Mouse (Mus musculus): ENCODE results near the gene Tlx2. TPM values are rescaled to one million over a fixed set of nuclear protein-coding genes. Genes with fewer than 3 reads are reported as not detected.

Gene Tlx2
- total RNA-seq, 2 experiments from 2014 or later = not detected

- DNase-seq = no peak
- intact Hi-C loops (cut with DNase I) = no loop called here
Measured at GRCm38 (mm10) chr6:83065995-83066394, 4.1 kb downstream of the Tlx2 start.

GRCm38 (mm10) chr6:83058725-83059124 lies 11.4 kb downstream of the Tlx2 start:
- intact Hi-C loops (cut with DNase I) = no loop called here
- DNase-seq = no peak

- intact Hi-C loops (cut with DNase I) = no loop called here
- no peak for DNase-seq
Measured at GRCm38 (mm10) chr6:83057790-83058189, 12.3 kb downstream of the Tlx2 start, which contains the start of gene Dqx1. Gene Dqx1 (plus strand): TSS chr6:83057844.

- no peak for DNase-seq
- intact Hi-C loops (cut with DNase I) = loop anchor here (1.0 to 2.0 kb wide), 2 partner anchors 46 to 58 kb away; partner anchors contain the start of genes Ccdc142 and Gm42688
Measured at GRCm38 (mm10) chr6:83054871-83055431, 15.1 kb downstream of the Tlx2 start, which contains the start of gene Htra2. Gene Htra2 (minus strand): TSS chr6:83055273.

- intact Hi-C loops (cut with DNase I) = loop anchor here (2.0 kb wide), 1 partner anchor 47 kb away; the partner anchor contains the start of genes Ccdc142 and Gm42688
- peak; percentile 97 for DNase-seq
Measured at GRCm38 (mm10) chr6:83054074-83054851, 15.8 kb downstream of the Tlx2 start, which contains the start of gene Aup1. Gene Aup1 (plus strand): TSS chr6:83054521.

- intact Hi-C loops (cut with DNase I) = no loop called here
- peak in 1 of 2 experiments; percentile 52 for DNase-seq
Measured at GRCm38 (mm10) chr6:83053136-83053960, 16.7 kb downstream of the Tlx2 start.

GRCm38 (mm10) chr6:83049367-83049766 lies 20.7 kb downstream of the Tlx2 start:
- intact Hi-C loops (cut with DNase I) = no loop called here
- DNase-seq = no peak

GRCm38 (mm10) chr6:83044742-83045141 lies 25.4 kb downstream of the Tlx2 start:
- intact Hi-C loops (cut with DNase I) = no loop called here
- DNase-seq = peak; percentile 42 to 44

GRCm38 (mm10) chr6:83043993-83044392 lies 26.1 kb downstream of the Tlx2 start:
- DNase-seq = no peak
- intact Hi-C loops (cut with DNase I) = no loop called here

- intact Hi-C loops (cut with DNase I) = no loop called here
- DNase-seq = no peak
Measured at GRCm38 (mm10) chr6:83043561-83043960, 26.5 kb downstream of the Tlx2 start.

- DNase-seq = no peak
- intact Hi-C loops (cut with DNase I) = no loop called here
Measured at GRCm38 (mm10) chr6:83040601-83041000, 29.5 kb downstream of the Tlx2 start.

- intact Hi-C loops (cut with DNase I) = no loop called here
- peak; percentile 88 to 96 for DNase-seq
Measured at GRCm38 (mm10) chr6:83038496-83039012, 31.5 kb downstream of the Tlx2 start.

GRCm38 (mm10) chr6:83037188-83037587 lies 32.9 kb downstream of the Tlx2 start:
- no peak for DNase-seq
- intact Hi-C loops (cut with DNase I) = no loop called here

GRCm38 (mm10) chr6:83034463-83035055 lies 35.5 kb downstream of the Tlx2 start:
- no peak for DNase-seq
- intact Hi-C loops (cut with DNase I) = no loop called here

- DNase-seq = peak; percentile 75 to 77
- intact Hi-C loops (cut with DNase I) = loop anchor here (2.0 kb wide), 1 partner anchor 37 kb away; no protein-coding TSS in a partner anchor
Measured at GRCm38 (mm10) chr6:83033249-83034185, 36.6 kb downstream of the Tlx2 start, which contains the start of the genes Dok1 and Loxl3. Gene Dok1 (minus strand): TSS chr6:83033471. Gene Loxl3 (plus strand): TSS chr6:83034173.

- DNase-seq = peak in 1 of 2 experiments; percentile 59
- intact Hi-C loops (cut with DNase I) = loop anchor here (2.0 kb wide), 1 partner anchor 36 kb away; no protein-coding TSS in a partner anchor
Measured at GRCm38 (mm10) chr6:83032769-83033191, 37.3 kb downstream of the Tlx2 start.

- DNase-seq = no peak
- intact Hi-C loops (cut with DNase I) = loop anchor here (2.0 kb wide), 1 partner anchor 35 kb away; no protein-coding TSS in a partner anchor
Measured at GRCm38 (mm10) chr6:83031921-83032590, 38.0 kb downstream of the Tlx2 start.

GRCm38 (mm10) chr6:83031111-83031510 lies 39.0 kb downstream of the Tlx2 start:
- intact Hi-C loops (cut with DNase I) = no loop called here
- DNase-seq = no peak
